Mouse (Mus musculus) CH12.LX (cell line): ENCODE measurements around the gene Cav1. TPM values are rescaled to one million over a fixed set of nuclear protein-coding genes. Genes with fewer than 3 reads are reported as not detected.

Experiments used
- DNase-seq: peaks from one replicate; pipeline ENCODE4 v3.0.0-alpha.2; 2013; ENCODE audit errors: extremely low read depth
- H3K27ac ChIP-seq: 2 replicates; pipeline ENCODE4 v1.5.1; 2012; ENCODE audit warnings: low read depth, mild to moderate bottlenecking, control low read depth, moderate library complexity; ENCODE audit not compliant: insufficient read depth
- H3K27me3 ChIP-seq: replicated peaks from 2 replicates; pipeline ENCODE3; 2012; ENCODE audit warnings: inconsistent platforms
- H3K36me3 ChIP-seq, 2 experiments: replicated peaks in 1 of 2; 2 replicates each; pipeline versions ENCODE3 to v1.6.1; 2012; ENCODE audit warnings: inconsistent platforms in 1 of 2, low read length in 1 of 2, mild to moderate bottlenecking in 1 of 2, mixed read lengths in 1 of 2, moderate library complexity in 1 of 2; ENCODE audit not compliant: control insufficient read depth in 1 of 2, insufficient read depth in 1 of 2
- H3K4me1 ChIP-seq, 2 experiments: 2 replicates each; pipeline ENCODE4 v1.6.1; 2012; ENCODE audit warnings: inconsistent platforms in 1 of 2, moderate library complexity in 1 of 2; ENCODE audit not compliant: insufficient read depth in 2 of 2, control insufficient read depth in 1 of 2
- H3K4me2 ChIP-seq: 2 replicates; pipeline ENCODE4 v1.6.1; 2012; ENCODE audit warnings: low read depth, mild to moderate bottlenecking, control low read depth; ENCODE audit not compliant: poor library complexity, insufficient read depth, severe bottlenecking
- H3K4me3 ChIP-seq, 3 experiments: fragments of 150-350 bp in 1 of 3; sonication (generic) in 1 of 3; replicated peaks in 1 of 3; 2 replicates each; pipeline versions ENCODE3 to v1.5.1; 2011 to 2012; ENCODE audit warnings: low read depth in 2 of 3, low read length in 2 of 3, mild to moderate bottlenecking in 2 of 3, moderate library complexity in 2 of 3, control low read depth in 1 of 3, improper control_type of control experiment in 1 of 3, inconsistent platforms in 1 of 3, mixed read lengths in 1 of 3; ENCODE audit not compliant: poor library complexity in 1 of 3
- H3K79me2 ChIP-seq: replicated peaks from 2 replicates; pipeline ENCODE4 v1.6.1; 2012; ENCODE audit warnings: mild to moderate bottlenecking, moderate library complexity; ENCODE audit not compliant: control insufficient read depth, poor library complexity, insufficient read depth, severe bottlenecking; ENCODE audit errors: extremely low read depth
- H3K9ac ChIP-seq: 2 replicates; pipeline ENCODE4 v1.6.1; 2012; ENCODE audit warnings: low read depth, mild to moderate bottlenecking, control low read depth, moderate library complexity; ENCODE audit not compliant: insufficient read depth
- H3K9me3 ChIP-seq: replicated peaks from 2 replicates; pipeline ENCODE3; 2012; ENCODE audit warnings: low read length, inconsistent platforms, mixed read lengths
- E2F4 ChIP-seq: IDR thresholded peaks from 2 replicates; pipeline ENCODE4 v1.6.1; 2011; ENCODE audit warnings: low read depth, low read length, improper control_type of control experiment; ENCODE audit not compliant: insufficient replicate concordance
- ELF1 ChIP-seq: IDR thresholded peaks from 2 replicates; pipeline ENCODE4 v1.6.1; 2014; ENCODE audit warnings: low read depth, mild to moderate bottlenecking, inconsistent platforms, low read length, improper control_type of control experiment
- EP300 ChIP-seq: IDR thresholded peaks from 2 replicates; pipeline ENCODE4 v1.6.1; 2011; ENCODE audit warnings: low read length, improper control_type of control experiment
- GABPA ChIP-seq: IDR thresholded peaks from 2 replicates; pipeline ENCODE4 v1.6.1; 2012; ENCODE audit warnings: low read depth, low read length, improper control_type of control experiment, inconsistent platforms; ENCODE audit not compliant: insufficient replicate concordance
- HCFC1 ChIP-seq: IDR thresholded peaks from 2 replicates; pipeline ENCODE4 v1.6.1; 2012; ENCODE audit warnings: low read depth, mild to moderate bottlenecking, inconsistent platforms, low read length, improper control_type of control experiment
- JUND ChIP-seq: conservative IDR thresholded peaks from 2 replicates; pipeline ENCODE4 v1.6.1; 2011; ENCODE audit warnings: low read depth, low read length, improper control_type of control experiment
- KAT2A ChIP-seq: IDR thresholded peaks from 2 replicates; pipeline ENCODE4 v1.6.1; 2012; ENCODE audit warnings: low read length, improper control_type of control experiment, inconsistent platforms; ENCODE audit not compliant: insufficient replicate concordance
- MAFK ChIP-seq: IDR thresholded peaks from 2 replicates; pipeline ENCODE4 v1.6.1; 2011; ENCODE audit warnings: low read length, improper control_type of control experiment; ENCODE audit not compliant: insufficient replicate concordance
- MAX ChIP-seq: IDR thresholded peaks from 2 replicates; pipeline ENCODE4 v1.6.1; 2011; ENCODE audit warnings: low read length, improper control_type of control experiment
- NELFE ChIP-seq: IDR thresholded peaks from 2 replicates; pipeline ENCODE4 v1.6.1; 2011; ENCODE audit warnings: low read depth, low read length, improper control_type of control experiment
- PAX5 ChIP-seq: IDR thresholded peaks from 2 replicates; pipeline ENCODE4 v1.6.1; 2012; ENCODE audit warnings: low read length, inconsistent platforms, mixed read lengths
- POLR2A ChIP-seq: IDR thresholded peaks from 2 replicates; pipeline ENCODE4 v1.6.1; 2011; ENCODE audit warnings: low read depth, mild to moderate bottlenecking, improper control_type of control experiment, low read length
- RAD21 ChIP-seq: IDR thresholded peaks from 2 replicates; pipeline ENCODE4 v1.6.1; 2011; ENCODE audit warnings: low read depth, mild to moderate bottlenecking, low read length, improper control_type of control experiment, moderate library complexity
- RCOR1 ChIP-seq: conservative IDR thresholded peaks from 2 replicates; pipeline ENCODE4 v1.6.1; 2012; ENCODE audit warnings: low read depth, mild to moderate bottlenecking, inconsistent platforms, low read length, improper control_type of control experiment
- SIN3A ChIP-seq: IDR thresholded peaks from 2 replicates; pipeline ENCODE4 v1.6.1; 2012; ENCODE audit warnings: low read length, improper control_type of control experiment, inconsistent platforms
- SMC3 ChIP-seq: IDR thresholded peaks from 2 replicates; pipeline ENCODE4 v1.6.1; 2011; ENCODE audit warnings: low read depth, low read length, improper control_type of control experiment
- UBTF ChIP-seq: IDR thresholded peaks from 2 replicates; pipeline ENCODE4 v1.6.1; 2012; ENCODE audit warnings: low read depth, mild to moderate bottlenecking, inconsistent platforms, low read length, improper control_type of control experiment, moderate library complexity
- ZNF384 ChIP-seq: IDR thresholded peaks from 2 replicates; pipeline ENCODE4 v1.6.1; 2012; ENCODE audit warnings: low read depth, low read length, improper control_type of control experiment, inconsistent platforms
- dilution Hi-C: fragments of 300-500 bp; cut with MboI; formaldehyde crosslinking; loops from 2 replicates; pipeline ENCODE4 v1.14.3; 2020; ENCODE audit warnings: low sequenced_read_pairs; ENCODE audit not compliant: extremely low pct_unique_long_range_greater_than_20kb, extremely low pct_ligation_motif_present
- in situ Hi-C: fragments of 300-500 bp; cut with MboI; formaldehyde crosslinking; loops from 3 replicates; pipeline ENCODE4 v1.14.3; 2019; ENCODE audit warnings: low sequenced_read_pairs, low pct_ligation_motif_present, low pct_unique_long_range_greater_than_20kb, mixed read lengths
- polyA plus RNA-seq: library from polyadenylated mRNA; unstranded; fragments of >175 nt; gene quantifications from 2 replicates; pipeline ENCODE4 v1.2.1, GENCODE M21; 2012; ENCODE audit warnings: low read depth; ENCODE audit not compliant: insufficient read length
- total RNA-seq, 2 experiments: library from RNA; depleted of rRNA; stranded (reverse); fragments of 300-350 nt in 1 of 2; fragments of >200 nt in 1 of 2; gene quantifications; 2 replicates each; pipeline ENCODE4 v1.2.3; 2012 to 2014

Cav1 gene
- total and polyA plus RNA-seq, 3 experiments = not detected

DNA sequence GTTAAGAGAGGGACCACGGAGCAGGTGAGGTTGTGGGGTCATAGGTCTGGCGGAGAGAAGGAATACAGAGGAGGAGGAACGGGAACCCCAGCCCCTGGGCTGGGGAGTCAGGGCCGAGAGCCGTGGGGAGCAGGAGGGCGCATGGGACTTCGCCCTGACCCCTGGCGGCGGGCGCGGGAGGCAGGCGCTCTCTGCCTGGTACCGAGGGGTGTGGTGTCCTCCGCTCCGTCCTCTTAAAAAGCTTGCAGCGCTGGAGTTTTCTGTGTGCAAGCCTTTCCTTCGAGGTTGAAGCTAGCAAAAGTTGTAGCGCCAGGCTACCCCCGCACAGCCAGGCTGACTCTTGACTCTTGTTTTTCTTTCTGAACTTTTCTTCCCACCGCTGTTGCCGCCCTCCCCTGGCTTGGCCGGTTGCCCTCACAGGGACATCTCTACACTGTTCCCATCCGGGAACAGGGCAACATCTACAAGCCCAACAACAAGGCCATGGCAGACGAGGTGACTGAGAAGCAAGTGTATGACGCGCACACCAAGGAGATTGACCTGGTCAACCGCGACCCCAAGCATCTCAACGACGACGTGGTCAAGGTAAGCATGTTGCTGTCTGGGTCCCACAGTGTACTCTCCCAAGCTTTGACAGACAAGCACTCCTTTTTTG is 1.5 kb downstream of the Cav1 start:
- dilution Hi-C loops (no loop called here), in situ Hi-C loops (no loop called here)
- DNase-seq = no peak
- Histone ChIP-seq H3K9me3 (no peaks in the 10 kb centered on the region), H3K4me3 (no peak overlapping the region), H3K27ac (no peak overlapping the region), H3K27me3 (no peaks in the 10 kb centered on the region), H3K4me2 (no peak overlapping the region), H3K9ac (no peak overlapping the region), H3K36me3 (no peaks in the 10 kb centered on the region), H3K4me1 (peaks cover 3 to 13% of the 10 kb centered on the region in 2 experiments; a peak in 3 of 4 replicates), H3K79me2 (no peaks in the 10 kb centered on the region)
- no peak for TF ChIP-seq SMC3
- TF ChIP-seq UBTF = no peak
- TF ChIP-seq E2F4 = no peak
- TF ChIP-seq NELFE = no peak
- TF ChIP-seq KAT2A = no peak
- TF ChIP-seq ZNF384 = no peak
- no peak for TF ChIP-seq MAFK

DNA sequence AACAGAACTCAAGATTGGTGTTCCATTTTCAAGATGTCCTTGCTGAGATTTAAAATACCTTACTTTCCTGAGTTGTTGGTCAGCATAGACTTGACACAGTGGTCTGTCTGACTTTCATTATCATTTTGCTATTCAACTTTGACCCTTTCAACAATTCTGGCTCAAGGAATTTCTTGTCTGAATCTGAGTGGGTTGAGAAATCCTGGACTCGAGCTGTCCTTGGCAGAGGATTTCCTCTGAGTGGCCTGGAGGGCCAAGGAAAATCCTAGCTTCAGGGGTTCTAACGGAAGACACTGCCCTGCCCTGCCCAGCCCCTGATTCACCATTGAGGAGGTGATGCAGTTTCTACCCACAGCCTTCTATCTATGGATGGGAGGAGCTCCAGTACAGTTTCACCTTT is 2.5 kb downstream of the Cav1 start:
- H3K79me2 ChIP-seq = no peaks in the 10 kb centered on the region
- no peaks in the 10 kb centered on the region for H3K9me3 ChIP-seq
- in situ Hi-C loops (no loop called here), dilution Hi-C loops (no loop called here)
- TF ChIP-seq EP300 (no peak), JUND (no peak), ELF1 (no peak), PAX5 (no peak), HCFC1 (no peak), RAD21 (no peak), ZNF384 (no peak), POLR2A (no peak), MAX (no peak), SMC3 (no peak), SIN3A (no peak), RCOR1 (no peak), GABPA (no peak)
- H3K27ac ChIP-seq = no peak overlapping the region
- H3K4me1 ChIP-seq = peaks cover 3 to 13% of the 10 kb centered on the region in 2 experiments; a peak in 3 of 4 replicates
- no peak overlapping the region for H3K4me3 ChIP-seq
- H3K4me2 ChIP-seq = no peak overlapping the region
- H3K27me3 ChIP-seq = no peaks in the 10 kb centered on the region
- H3K9ac ChIP-seq = no peak overlapping the region
- DNase-seq = no peak
- no peaks in the 10 kb centered on the region for H3K36me3 ChIP-seq
